Mouse (Mus musculus) v-Abl transformed pro-B cells (cell line): ENCODE measurements around the gene Fam89b.

Experiments used
- in situ Hi-C, 2 experiments: fragments of 400-800 bp; cut with MboI; formaldehyde crosslinking; loops; one replicate each; pipeline ENCODE4 v1.15.1; 2025; ENCODE audit not compliant: unreplicated experiment in 2 of 2

Fam89b gene

DNA sequence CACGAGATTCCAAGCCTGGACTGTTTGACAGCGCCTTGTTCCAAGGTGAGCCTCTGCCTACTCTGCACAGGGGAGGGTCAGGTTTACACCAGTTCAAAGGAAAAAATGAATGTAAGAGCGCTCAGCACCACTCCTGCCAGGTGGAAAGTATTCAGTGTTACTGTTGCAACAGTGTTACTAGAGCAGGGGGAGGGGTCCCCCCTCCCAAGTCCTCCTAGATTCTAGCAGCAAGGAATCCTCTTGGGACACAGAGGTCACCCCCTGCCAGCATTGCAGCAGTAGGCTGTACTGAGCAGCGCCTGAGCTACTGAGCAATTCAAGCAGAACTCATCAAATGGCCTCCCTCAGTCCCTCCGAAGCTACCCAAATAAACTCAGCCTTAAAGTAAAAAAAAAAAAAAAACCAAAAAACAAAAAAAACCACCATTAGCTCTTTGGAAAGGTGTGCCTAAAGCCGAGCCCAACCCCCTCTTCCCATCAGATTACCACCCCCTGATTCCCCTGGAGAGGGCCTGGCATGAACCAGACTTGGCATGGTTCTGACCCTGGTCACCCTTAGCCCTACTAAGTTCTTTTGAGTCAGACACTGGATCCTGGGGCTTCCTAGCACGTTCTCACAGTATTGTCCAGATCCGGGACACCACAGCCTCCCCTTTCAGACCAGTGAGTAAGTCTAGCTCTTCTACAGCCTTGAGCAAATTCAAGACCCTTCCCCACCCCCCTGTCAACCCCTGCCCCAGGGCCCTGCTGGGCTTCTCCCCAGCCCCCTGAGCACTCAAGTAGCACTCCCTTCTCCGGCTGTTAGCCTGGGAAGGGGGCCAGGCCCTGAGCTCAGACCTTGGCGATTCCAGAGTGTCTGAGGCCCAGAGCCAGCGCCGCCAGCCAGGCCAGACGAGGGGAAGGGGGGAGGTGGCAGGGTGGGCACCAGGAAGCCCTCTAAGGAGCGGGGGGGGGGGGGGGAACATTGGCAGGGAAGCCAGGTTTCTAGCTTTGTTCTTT, 11.2 kb upstream of the Fam89b start, which contains the start of gene Ltbp3:
TSS of gene Ltbp3 (plus strand) at position 585 of the 998 bp plus-strand sequence.
- in situ Hi-C loops, result no loop called here

DNA sequence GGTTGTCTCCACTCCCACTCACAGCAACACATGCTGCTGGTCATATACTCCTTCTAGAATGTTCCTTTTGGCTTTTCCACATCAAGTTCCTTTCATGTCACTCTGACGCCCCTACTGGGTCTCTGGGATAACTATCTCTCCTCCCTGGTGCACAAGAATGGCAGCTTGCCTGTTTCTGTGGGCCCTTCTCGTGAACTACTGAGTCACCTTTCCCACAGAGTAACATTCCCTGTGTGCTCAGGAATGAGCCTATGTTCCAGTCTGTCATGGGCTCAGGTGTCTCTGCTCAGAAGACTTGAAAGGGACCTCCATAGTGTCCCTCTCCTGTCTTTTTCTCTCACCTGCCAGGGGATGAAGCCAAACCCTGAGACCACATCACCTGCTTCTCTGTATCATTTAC, 10.0 kb upstream of the Fam89b start:
- in situ Hi-C loops, result loop anchor here in 1 of 2 experiments (10.0 kb wide), 1 partner anchor 345 kb away; the partner anchor contains the start of genes Cdca5, Gm28374, Tmem262 and Zfpl1

GRCm38 (mm10) chr19:5734325-5734724, 4.9 kb upstream of the Fam89b start:
- in situ Hi-C loops, result loop anchor here (5.0 to 10.0 kb wide), 2 partner anchors 38 to 350 kb away; partner anchors contain the start of genes Cdca5 (in 1 of the 2), Gm28374 (in 1 of the 2), Scyl1 (in 1 of the 2) and Tmem262 (in 1 of the 2)

GRCm38 (mm10) chr19:5731264-5731978, 2.0 kb upstream of the Fam89b start:
- in situ Hi-C loops, result loop anchor here (5.0 to 10.0 kb wide), 2 partner anchors 41 to 353 kb away; partner anchors contain the start of genes Cdca5 (in 1 of the 2), Gm28374 (in 1 of the 2), Scyl1 (in 1 of the 2) and Tmem262 (in 1 of the 2)

- in situ Hi-C loops, result loop anchor here (5.0 to 10.0 kb wide), 2 partner anchors 42 to 354 kb away; partner anchors contain the start of genes Cdca5 (in 1 of the 2), Gm28374 (in 1 of the 2), Scyl1 (in 1 of the 2) and Tmem262 (in 1 of the 2)
Measured at GRCm38 (mm10) chr19:5730314-5731186, 1.1 kb upstream of the Fam89b start.

- in situ Hi-C loops, result no loop called here
Measured at GRCm38 (mm10) chr19:5728631-5729443, 616 bp downstream of the Fam89b start.

DNA sequence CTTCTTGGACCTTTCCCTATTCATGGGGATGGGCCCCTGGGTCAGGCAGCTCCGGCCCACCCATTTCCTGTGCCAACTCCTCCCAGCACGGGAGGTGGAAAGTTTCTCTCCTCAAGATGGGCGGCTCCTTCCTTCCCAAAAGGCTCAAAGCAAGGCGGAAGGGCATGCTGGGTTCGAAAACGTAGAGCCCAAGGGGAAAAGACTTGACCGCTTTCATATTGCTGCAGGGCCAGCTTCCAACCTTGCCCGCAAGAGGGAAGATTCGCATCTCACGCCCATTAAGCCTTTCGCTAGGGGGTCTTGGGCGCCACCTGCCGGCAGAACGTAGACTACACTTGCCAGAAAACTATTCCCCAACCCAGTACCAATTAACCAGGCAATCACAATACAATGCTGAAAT, 1.8 kb downstream of the Fam89b start:
- in situ Hi-C loops, result no loop called here

- in situ Hi-C loops, result no loop called here
Measured at GRCm38 (mm10) chr19:5726961-5727578, 2.4 kb downstream of the Fam89b start.

DNA sequence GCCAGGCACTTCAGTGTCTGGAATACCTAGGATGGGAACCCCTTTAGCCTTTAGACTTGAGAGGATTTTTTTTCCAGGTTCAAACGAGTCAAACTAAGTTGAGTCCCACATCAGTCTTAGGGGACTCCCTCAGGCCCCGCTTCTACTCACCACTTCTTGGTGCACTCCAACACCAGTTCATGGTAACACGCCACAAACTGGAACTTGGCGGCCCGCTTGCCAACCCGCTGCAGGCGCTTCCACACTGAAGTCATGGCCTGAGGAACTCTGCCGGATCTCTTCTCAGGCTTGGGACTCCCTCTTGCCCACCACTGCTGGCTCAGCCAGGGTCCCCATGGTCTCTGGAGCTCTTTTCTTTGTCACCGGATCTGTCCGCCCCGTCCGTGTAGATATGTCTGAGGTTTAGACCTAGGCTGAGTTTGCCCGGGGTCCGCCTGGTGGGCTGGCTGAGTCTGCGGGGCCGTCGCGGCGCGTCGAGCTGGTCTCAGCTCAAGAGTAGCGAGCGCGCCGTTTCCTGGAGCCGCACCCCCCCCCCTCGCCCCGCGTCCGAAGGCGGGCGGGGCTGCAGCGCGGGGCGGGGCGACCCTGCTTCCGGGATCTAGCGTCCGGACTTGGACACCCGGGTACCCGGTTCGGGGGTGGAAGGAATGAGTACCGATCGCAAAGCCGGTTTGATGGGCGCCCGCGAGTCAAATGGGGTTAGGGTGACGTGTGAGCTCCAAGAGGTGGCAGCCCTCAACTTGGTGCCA, 3.5 kb downstream of the Fam89b start, which contains the start of gene Ehbp1l1:
TSS of gene Ehbp1l1 (minus strand) at position 551 of the 749 bp plus-strand sequence.
- in situ Hi-C loops, result no loop called here

DNA sequence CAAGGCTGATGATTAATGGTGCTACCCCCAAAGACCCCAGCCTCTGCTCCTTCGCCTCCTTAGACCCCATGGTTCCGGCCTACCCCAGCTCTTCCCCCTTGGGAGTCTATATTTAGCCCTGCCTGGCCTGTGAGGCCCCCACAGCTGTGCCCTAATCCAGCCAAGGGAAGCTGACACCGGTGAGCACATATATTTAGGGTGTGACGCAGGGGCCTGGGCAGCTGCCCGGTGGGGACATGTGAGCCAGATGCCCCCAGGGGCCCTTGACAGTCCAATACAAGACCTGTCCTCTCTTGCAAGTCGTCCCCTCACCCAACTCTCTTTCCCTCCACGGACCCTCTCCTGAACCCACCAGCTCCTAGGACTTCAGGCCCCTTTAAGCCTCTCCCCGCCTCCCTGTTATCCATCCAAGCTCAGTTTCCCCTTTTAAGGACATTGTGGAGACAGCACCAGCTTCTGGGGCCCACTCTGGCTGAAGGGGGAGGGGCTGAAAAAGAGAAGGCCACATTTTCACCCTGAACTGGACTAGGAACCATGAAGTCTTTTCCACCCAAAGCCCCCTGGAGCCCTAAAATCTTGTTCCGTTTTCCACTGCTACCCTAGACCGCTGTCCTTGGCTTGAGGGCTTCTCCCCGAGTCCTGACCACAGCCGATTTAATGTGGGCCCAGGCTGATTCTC, 4.3 kb downstream of the Fam89b start:
- in situ Hi-C loops, result no loop called here

DNA sequence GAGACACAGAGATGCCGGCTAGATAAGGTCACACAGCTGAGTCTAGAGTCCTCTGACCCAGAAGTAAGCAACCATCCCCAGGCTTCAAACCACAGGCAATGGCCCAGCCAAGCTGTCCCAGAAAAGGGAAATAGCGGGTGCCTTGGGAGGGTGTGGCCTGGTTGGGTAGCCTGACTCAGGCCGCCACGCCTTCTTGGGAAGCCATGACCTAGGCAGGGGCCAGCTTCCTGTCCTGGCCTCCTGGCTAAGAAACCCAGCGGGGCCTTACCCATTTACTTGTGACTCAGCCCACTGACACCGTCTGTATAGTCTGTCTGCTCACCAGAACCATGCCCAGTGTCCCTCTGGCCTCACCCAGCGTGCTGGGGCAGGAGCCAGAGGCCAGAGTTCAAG, 4.9 kb downstream of the Fam89b start:
- in situ Hi-C loops, result no loop called here

- in situ Hi-C loops, result no loop called here
Measured at GRCm38 (mm10) chr19:5723934-5724548, 5.4 kb downstream of the Fam89b start.

- in situ Hi-C loops, result no loop called here
Measured at GRCm38 (mm10) chr19:5722848-5723425, 6.5 kb downstream of the Fam89b start.

DNA sequence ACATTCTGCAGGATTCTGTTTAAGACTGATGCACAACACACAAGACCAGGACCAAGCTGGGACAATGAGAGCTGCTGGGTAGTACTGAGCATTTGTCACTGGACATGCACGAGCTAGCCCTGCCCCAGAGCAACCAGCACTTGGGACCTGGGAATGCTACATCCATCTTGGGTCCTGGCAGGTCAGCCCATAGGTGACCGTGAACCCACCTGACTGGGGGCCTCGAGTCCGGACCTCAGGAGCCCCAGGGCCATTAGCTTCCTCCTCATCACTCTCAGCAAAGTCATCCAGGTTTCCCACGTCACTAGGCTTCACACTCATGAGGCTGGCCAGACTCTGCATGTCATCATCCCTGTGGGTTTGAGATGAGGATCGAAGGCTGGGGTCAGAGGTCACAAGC, 8.2 kb downstream of the Fam89b start:
- in situ Hi-C loops, result no loop called here

DNA sequence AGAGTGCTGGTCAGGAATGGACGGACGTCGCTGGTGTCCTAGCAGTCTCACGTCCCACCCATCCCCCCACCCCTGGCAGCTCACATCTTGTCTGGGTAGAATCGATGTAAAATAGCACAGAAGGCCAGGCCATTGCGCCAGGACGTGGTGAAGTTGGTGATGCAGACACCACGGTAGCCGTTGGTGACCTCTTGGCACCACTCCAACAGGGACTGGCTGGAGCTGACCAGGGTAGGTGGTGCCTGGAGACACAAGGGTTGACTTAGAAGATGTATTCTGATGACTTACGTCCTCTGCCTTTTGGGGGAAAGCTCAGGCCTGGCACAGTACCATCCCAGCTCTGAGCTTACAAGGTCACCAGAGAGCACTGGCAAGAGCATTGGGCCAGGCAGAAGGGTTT, 12.5 kb downstream of the Fam89b start:
- in situ Hi-C loops, result no loop called here
